Mouse (Mus musculus): ENCODE measurements around the gene Prss22.
"Not testable (repeated sequence)": the region's sequence is repeated elsewhere in the genome, so short reads cannot be mapped to it uniquely, and the experiment has no call there.

Gene Prss22

DNA sequence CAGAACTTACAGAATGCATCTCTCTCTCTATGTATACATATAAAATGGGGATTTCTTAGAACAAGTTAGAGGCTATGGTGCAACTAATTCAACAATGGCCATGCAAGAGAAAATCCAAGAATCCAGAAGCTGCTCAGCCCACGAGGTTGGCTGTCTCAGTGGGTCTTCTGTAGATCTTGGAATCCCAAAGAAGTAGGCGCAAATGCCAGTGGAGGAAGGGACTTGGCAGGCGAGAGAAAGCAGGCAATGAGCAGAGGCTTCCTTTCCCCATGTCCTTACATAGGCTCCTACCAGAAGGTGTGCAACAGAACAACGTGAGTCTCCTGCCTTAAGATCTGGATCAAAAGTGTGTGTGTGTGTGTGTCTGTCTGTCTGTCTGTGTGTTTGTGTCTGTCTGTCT lies 50.4 kb downstream of the Prss22 start:
- not testable (repeated sequence) for DNase-seq (ENCODE audit: low spot score)

Measured in lung, postnatal 25 days (tissue).